Mouse (Mus musculus): ENCODE data around the gene Atg5. TPM values are rescaled to one million over a fixed set of nuclear protein-coding genes. Genes with fewer than 3 reads are reported as not detected.
A peak's percentile ranks its signal among the peaks of the same experiment; 100 is the strongest.

The Atg5 gene
- polyA plus RNA-seq, 1 experiment from 2014 or later, result 44.6 TPM

GRCm38 (mm10) chr10:44403415-44403814 is 135.3 kb downstream of the Atg5 start:
- no peaks in the 10 kb centered on the region for H3K4me1 ChIP-seq (ENCODE audit: control insufficient read depth, insufficient read depth, low read length)
- no peaks in the 10 kb centered on the region for H3K27me3 ChIP-seq (ENCODE audit: control insufficient read depth, insufficient read depth, low read depth, low read length)
- H3K27ac ChIP-seq (ENCODE audit: low read length), result no peak overlapping the region
- no peaks in the 10 kb centered on the region for H3K9me3 ChIP-seq (replicated peaks; ENCODE audit: control insufficient read depth, low read length, poor library complexity, severe bottlenecking)
- WGBS, result 82% methylated on average over 7 of the region's 7 CpGs
- H3K4me3 ChIP-seq (ENCODE audit: low read depth, low read length), result no peak overlapping the region
- H3K9ac ChIP-seq (ENCODE audit: low read depth, low read length), result no peak overlapping the region
- no peaks in the 10 kb centered on the region for H3K36me3 ChIP-seq (ENCODE audit: control insufficient read depth, insufficient read depth, low read length)
- no peak for ATAC-seq
- H3K4me2 ChIP-seq (ENCODE audit: low read length), result no peak overlapping the region

GRCm38 (mm10) chr10:44409054-44409453 is 140.9 kb downstream of the Atg5 start:
- Histone ChIP-seq H3K4me1 (ENCODE audit: control insufficient read depth, insufficient read depth, low read length) (no peaks in the 10 kb centered on the region), H3K9ac (ENCODE audit: low read depth, low read length) (no peak overlapping the region), H3K4me2 (ENCODE audit: low read length) (no peak overlapping the region), H3K36me3 (ENCODE audit: control insufficient read depth, insufficient read depth, low read length) (no peaks in the 10 kb centered on the region), H3K9me3 (replicated peaks; ENCODE audit: control insufficient read depth, low read length, poor library complexity, severe bottlenecking) (no peaks in the 10 kb centered on the region), H3K27ac (ENCODE audit: low read length) (no peak overlapping the region), H3K27me3 (ENCODE audit: control insufficient read depth, insufficient read depth, low read depth, low read length) (no peaks in the 10 kb centered on the region), H3K4me3 (ENCODE audit: low read depth, low read length) (no peak overlapping the region)
- ATAC-seq, result no peak
- WGBS, result 83% methylated on average over 10 of the region's 10 CpGs

GRCm38 (mm10) chr10:44409958-44410357 is 141.8 kb downstream of the Atg5 start:
- H3K4me3 ChIP-seq (ENCODE audit: low read depth, low read length), result no peak overlapping the region
- H3K4me1 ChIP-seq (ENCODE audit: control insufficient read depth, insufficient read depth, low read length), result no peaks in the 10 kb centered on the region
- H3K4me2 ChIP-seq (ENCODE audit: low read length), result no peak overlapping the region
- H3K27me3 ChIP-seq (ENCODE audit: control insufficient read depth, insufficient read depth, low read depth, low read length), result no peaks in the 10 kb centered on the region
- H3K27ac ChIP-seq (ENCODE audit: low read length), result no peak overlapping the region
- H3K9me3 ChIP-seq (replicated peaks; ENCODE audit: control insufficient read depth, low read length, poor library complexity, severe bottlenecking), result no peaks in the 10 kb centered on the region
- no peaks in the 10 kb centered on the region for H3K36me3 ChIP-seq (ENCODE audit: control insufficient read depth, insufficient read depth, low read length)
- no peak overlapping the region for H3K9ac ChIP-seq (ENCODE audit: low read depth, low read length)
- WGBS, result 81% methylated on average over 11 of the region's 11 CpGs
- no peak for ATAC-seq

MicroRNA genes within 50 kb of the gene (microRNA counts, 519-probe panel; counts per million panel counts)
- 2,156 counts per million, percentile 60 among the panel's probes with 10 or more counts for microRNA mmu-miR-1929

Small RNAs within 50 kb of the gene (microRNA-seq; reads per million reads assigned to microRNA genes)
- gene Mir1929, result 1.6 reads per million

Other genes with a start within 250 kb of the Atg5 start
- 0.14 and 0.16 TPM in 2 replicates for gene Crybg1, start 119.5 kb upstream of the Atg5 start, polyA plus RNA-seq (2015; fragmentation: Nextera tagmentation; extraction: Ambion mirVana)